ENCODE assay signal across 8 mouse cellular contexts in the genomic region with DNA sequence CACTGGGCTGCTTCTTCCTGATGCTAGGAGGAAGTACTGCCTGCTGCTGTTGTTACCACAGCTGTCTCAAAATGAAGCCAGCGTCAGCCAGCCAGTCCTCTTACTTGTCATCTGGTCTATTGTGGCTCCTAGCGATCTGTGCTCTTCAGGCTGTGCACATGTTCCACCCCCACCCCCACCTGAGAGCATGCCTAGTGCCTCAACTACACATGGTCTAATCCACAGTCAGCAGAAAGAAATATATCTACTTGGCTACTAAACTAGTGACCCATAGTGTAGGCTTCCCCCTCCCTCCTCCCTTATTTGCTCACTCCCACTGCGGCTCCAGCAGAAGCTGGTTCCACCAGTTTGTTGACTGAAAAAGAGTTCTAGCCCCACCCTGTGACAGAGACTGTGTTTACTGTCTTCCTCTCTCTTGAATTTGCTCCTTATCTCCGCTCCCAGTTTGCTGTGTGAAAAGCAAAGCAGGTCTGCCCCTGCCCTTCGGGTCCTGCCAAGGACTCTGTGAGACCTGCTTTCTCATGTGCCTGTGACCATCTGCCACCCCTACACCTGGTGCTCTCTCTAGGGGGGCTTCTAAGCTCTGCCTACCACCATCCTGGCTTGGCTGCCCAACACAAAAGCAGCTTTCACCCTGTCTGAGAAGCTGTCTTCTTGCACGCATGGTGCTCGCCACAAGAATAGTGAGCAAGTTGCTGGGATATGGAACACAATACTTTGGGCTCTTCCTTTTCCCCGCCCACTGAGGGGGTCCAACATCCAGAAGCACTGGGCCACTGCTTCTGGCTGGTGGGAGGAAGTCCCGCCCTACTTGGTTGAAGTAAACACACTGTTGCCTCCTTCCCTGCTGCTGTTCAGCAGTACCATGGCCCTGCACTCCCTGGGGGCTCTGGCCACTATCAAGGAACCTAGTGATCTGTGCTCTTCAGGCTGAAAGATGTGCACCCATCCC. TPM values are rescaled to one million over a fixed set of nuclear protein-coding genes. Genes with fewer than 3 reads are reported as not detected.
DNase-seq lines count a peak whose midpoint lies in the region; ATAC-seq and TF ChIP-seq lines count a peak whose summit lies in the region.

No protein-coding gene starts in this region.

- peak; percentile 63 for ATAC-seq in hindbrain, embryonic 16.5 days
- peak; percentile 36; the same call in 1 of the 2 replicates for ATAC-seq in neural tube, embryonic 13.5 days (ENCODE audit: low read depth)

- peak overlapping the region; percentile 40 for H3K4me2 ChIP-seq in hindbrain, embryonic 16.5 days (ENCODE audit: low read length)
- peak overlapping the region; percentile 42 for H3K4me2 ChIP-seq in neural tube, embryonic 13.5 days

- 56% methylated on average over 9 of the region's 9 CpGs for WGBS in hindbrain, embryonic 16.5 days
- 58% methylated on average over 9 of the region's 9 CpGs for WGBS in neural tube, embryonic 13.5 days

- no peak overlapping the region for H3K4me3 ChIP-seq in left cerebral cortex, adult 2 months
- H3K4me3 ChIP-seq in hindbrain, embryonic 16.5 days (ENCODE audit: low read length) = peak overlapping the region; percentile 1; the same call in 1 of the 2 replicates
- no peak overlapping the region for H3K4me3 ChIP-seq in neural tube, embryonic 13.5 days

- peak; percentile 13 for DNase-seq in left cerebral cortex, postnatal 4 days
- DNase-seq in left cerebral cortex, adult 2 months (ENCODE audit: extremely low spot score in 1 of 2, low spot score in 2 of 2) = no peak
- DNase-seq in cerebellum, adult 9-11 months = peak; percentile 82
- DNase-seq in left cerebral cortex, adult 18-20 months (ENCODE audit: low spot score in 2 of 2) = no peak
- no peak for DNase-seq in kidney, postnatal 14 days
- no peak for DNase-seq in right cerebral cortex, postnatal 14 days

- H3K27me3 ChIP-seq in hindbrain, embryonic 16.5 days (replicated peaks; ENCODE audit: control insufficient read depth, insufficient read depth, low read length) = no peaks in the 10 kb centered on the region
- H3K27me3 ChIP-seq in neural tube, embryonic 13.5 days = no peaks in the 10 kb centered on the region

- intact Hi-C loops in left cerebral cortex, postnatal 4 days (cut with DNase I) = no loop called here
- intact Hi-C loops in left cerebral cortex, adult 2 months (cut with DNase I) = no loop called here

- H3K9me3 ChIP-seq in hindbrain, embryonic 16.5 days (ENCODE audit: control insufficient read depth, low read length) = no peaks in the 10 kb centered on the region
- H3K9me3 ChIP-seq in neural tube, embryonic 13.5 days = no peaks in the 10 kb centered on the region

- no peak for TF ChIP-seq CTCF in left cerebral cortex, adult 2 months (IDR thresholded peaks at IDR 0.05)

- no peaks in the 10 kb centered on the region for H3K36me3 ChIP-seq in hindbrain, embryonic 16.5 days (ENCODE audit: control insufficient read depth, insufficient read depth, low read length)
- H3K36me3 ChIP-seq in neural tube, embryonic 13.5 days = no peaks in the 10 kb centered on the region

- H3K27ac ChIP-seq in left cerebral cortex, adult 2 months = no peak overlapping the region
- H3K27ac ChIP-seq in hindbrain, embryonic 16.5 days (ENCODE audit: low read depth, low read length) = peak overlapping the region; percentile 6; the same call in 1 of the 2 replicates
- no peak overlapping the region for H3K27ac ChIP-seq in neural tube, embryonic 13.5 days (replicated peaks)

- H3K4me1 ChIP-seq in hindbrain, embryonic 16.5 days (ENCODE audit: control insufficient read depth, insufficient read depth, low read depth, low read length) = no peaks in the 10 kb centered on the region
- no peaks in the 10 kb centered on the region for H3K4me1 ChIP-seq in neural tube, embryonic 13.5 days (replicated peaks)

- H3K9ac ChIP-seq in hindbrain, embryonic 16.5 days (ENCODE audit: low read depth, low read length) = no peak overlapping the region
- no peak overlapping the region for H3K9ac ChIP-seq in neural tube, embryonic 13.5 days

RNA-seq across cellular contexts. Expression of gene Ldoc1, which starts 14.0 kb away (rescaled TPM):
- total RNA-seq in left cerebral cortex, postnatal 4 days (2021) = 1 to 10 TPM; 5.6 to 6.2 TPM
- 1 to 10 TPM; 1.2 to 2.1 TPM for total RNA-seq in left cerebral cortex, adult 2 months (2021)
- polyA plus RNA-seq in hindbrain, embryonic 16.5 days (2015; fragmentation: Nextera tagmentation; extraction: Ambion mirVana) = 11.8 and 13.0 TPM in 2 replicates
- 4.1 and 4.3 TPM in 2 replicates for polyA plus RNA-seq in neural tube, embryonic 13.5 days (2015; fragmentation: Nextera tagmentation; extraction: Ambion mirVana)
- total RNA-seq in left cerebral cortex, adult 18-20 months (2021) = 1 to 10 TPM; 1.7 to 2.0 TPM

Comparison
In these comparisons a context has a peak if more than half of its experiments do, and no peak if none do; other contexts are left out.
1. DNase-seq: peak in left cerebral cortex, postnatal 4 days (single experiment) and cerebellum, adult 9-11 months (single experiment); none in left cerebral cortex, adult 2 months (0 of 2), left cerebral cortex, adult 18-20 months (0 of 2), kidney, postnatal 14 days (single experiment) and right cerebral cortex, postnatal 14 days (single experiment).